Mouse (Mus musculus) limb, embryonic 11.5 days (tissue): ENCODE results near the gene Ubl7. TPM values are rescaled to one million over a fixed set of nuclear protein-coding genes. Genes with fewer than 3 reads are reported as not detected.
A peak's percentile ranks its signal among the peaks of the same experiment; 100 is the strongest.

ENCODE experiments used
- ATAC-seq: fragments of 200-750 bp; cut with Nextera tagmentation; 2 replicates; pipeline ENCODE4 v1.8.0; 2017; ENCODE audit warnings: low read depth; ENCODE audit not compliant: insufficient number of reproducible peaks, low FRiP score, low TSS enrichment
- DNase-seq: peaks from one replicate; pipeline ENCODE4 v3.0.0-alpha.2; 2015; ENCODE audit warnings: low spot score
- H3K27ac ChIP-seq: fragments of 300-500 bp; sonication (generic); replicated peaks from 2 replicates; pipeline ENCODE4 v1.5.1; 2014; ENCODE audit warnings: low read depth, mild to moderate bottlenecking, low read length
- H3K27me3 ChIP-seq: fragments of 300-500 bp; sonication (generic); 2 replicates; pipeline ENCODE4 v1.6.1; 2014; ENCODE audit warnings: mild to moderate bottlenecking, low read length, mixed read lengths; ENCODE audit not compliant: control insufficient read depth, insufficient read depth
- H3K36me3 ChIP-seq: fragments of 300-500 bp; sonication (generic); 2 replicates; pipeline ENCODE4 v1.6.1; 2014; ENCODE audit warnings: mild to moderate bottlenecking, low read length, moderate library complexity, mixed read lengths; ENCODE audit not compliant: control insufficient read depth, insufficient read depth
- H3K4me1 ChIP-seq: fragments of 300-500 bp; sonication (generic); 2 replicates; pipeline ENCODE4 v1.6.1; 2014; ENCODE audit warnings: low read length, mixed read lengths; ENCODE audit not compliant: control insufficient read depth, insufficient read depth
- H3K4me2 ChIP-seq: fragments of 300-500 bp; sonication (generic); 2 replicates; pipeline ENCODE4 v1.6.1; 2014; ENCODE audit warnings: low read depth, mild to moderate bottlenecking, moderate library complexity; ENCODE audit not compliant: severe bottlenecking
- H3K4me3 ChIP-seq: fragments of 300-500 bp; sonication (generic); 2 replicates; pipeline ENCODE4 v1.5.1; 2014; ENCODE audit warnings: low read depth, low read length
- H3K9ac ChIP-seq: fragments of 300-500 bp; sonication (generic); 2 replicates; pipeline ENCODE4 v1.6.1; 2014; ENCODE audit warnings: mild to moderate bottlenecking, low read length
- H3K9me3 ChIP-seq: fragments of 300-500 bp; sonication (generic); 2 replicates; pipeline ENCODE4 v1.6.1; 2016; ENCODE audit warnings: low read length; ENCODE audit not compliant: control insufficient read depth
- WGBS: fragments of 180-500 bp; shearing (Covaris S2); extraction: QIAGEN DNeasy Blood & Tissue Kit; methylation state at CpG from one replicate; pipeline ENCODE4 v1.1.7; 2014; 5-methylcytosine and 5-hydroxymethylcytosine counted together
- polyA plus RNA-seq: library from polyadenylated mRNA; unstranded; fragments of >200 nt; fragmentation: Nextera tagmentation; extraction: Ambion mirVana; gene quantifications from 2 replicates; pipeline ENCODE4 v1.2.1, GENCODE M21; 2014

The Ubl7 gene
- polyA plus RNA-seq, 1 experiment from 2014 or later: 127 TPM

DNA sequence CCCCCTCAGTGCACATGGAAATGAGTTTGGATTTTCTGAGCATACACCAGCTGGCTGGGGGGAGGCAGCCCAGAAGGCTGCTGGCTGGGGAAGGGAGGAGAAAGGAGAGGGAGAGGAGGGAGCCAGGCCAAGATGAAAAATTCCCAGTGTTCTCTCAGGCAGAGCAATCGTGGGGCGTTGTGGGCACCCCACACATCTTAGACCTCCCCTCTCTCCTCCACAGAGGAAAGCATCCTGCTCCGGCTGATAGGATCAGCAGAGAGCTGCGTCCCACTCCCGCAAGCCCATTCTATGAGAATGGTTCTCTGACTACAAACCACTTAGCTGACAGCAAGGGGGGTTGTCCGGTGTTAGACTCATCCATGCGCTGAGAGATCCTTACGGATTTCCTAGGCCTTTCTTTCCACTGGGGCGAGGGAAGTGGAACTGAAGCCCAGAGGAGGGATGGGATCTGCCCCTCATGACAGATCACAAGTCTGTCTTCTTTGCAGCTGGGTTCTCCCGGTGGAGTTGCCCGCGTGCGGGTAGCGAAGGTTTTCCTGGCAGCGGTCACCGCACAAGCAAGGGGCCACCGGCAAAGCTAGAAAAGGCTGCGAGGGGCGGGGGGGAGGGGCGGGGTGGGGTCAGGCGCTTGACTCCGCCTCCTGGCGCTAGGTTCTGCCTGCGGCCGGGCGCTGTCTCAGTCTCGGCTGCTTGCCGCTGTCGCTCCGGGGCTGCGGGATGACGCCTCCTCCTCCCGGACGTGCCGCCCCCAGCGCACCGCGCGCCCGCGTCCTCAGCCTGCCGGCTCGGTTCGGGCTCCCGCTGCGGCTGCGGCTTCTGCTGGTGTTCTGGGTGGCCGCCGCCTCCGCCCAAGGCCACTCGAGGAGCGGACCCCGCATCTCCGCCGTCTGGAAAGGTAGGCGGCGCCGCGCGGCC, 28.9 kb downstream of the Ubl7 start, which contains the start of gene Sema7a:
Gene Sema7a (plus strand): TSS at position 682 of the 918 bp plus-strand sequence.
- ATAC-seq: peak; percentile 67
- peaks cover 10% of the 10 kb centered on the region for H3K4me1 ChIP-seq
- peaks cover 30% of the 10 kb centered on the region for H3K27me3 ChIP-seq
- H3K9me3 ChIP-seq: no peaks in the 10 kb centered on the region
- WGBS: 2% methylated on average over 58 of the region's 60 CpGs
- peak within 1 kb of the TSS; percentile 92 for H3K4me2 ChIP-seq
- no peak within 1 kb of the TSS for H3K27ac ChIP-seq
- peak within 1 kb of the TSS; percentile 74 for H3K4me3 ChIP-seq
- no peaks in the 10 kb centered on the region for H3K36me3 ChIP-seq
- peak; percentile 83 for DNase-seq
- H3K9ac ChIP-seq: peak within 1 kb of the TSS; percentile 63

DNA sequence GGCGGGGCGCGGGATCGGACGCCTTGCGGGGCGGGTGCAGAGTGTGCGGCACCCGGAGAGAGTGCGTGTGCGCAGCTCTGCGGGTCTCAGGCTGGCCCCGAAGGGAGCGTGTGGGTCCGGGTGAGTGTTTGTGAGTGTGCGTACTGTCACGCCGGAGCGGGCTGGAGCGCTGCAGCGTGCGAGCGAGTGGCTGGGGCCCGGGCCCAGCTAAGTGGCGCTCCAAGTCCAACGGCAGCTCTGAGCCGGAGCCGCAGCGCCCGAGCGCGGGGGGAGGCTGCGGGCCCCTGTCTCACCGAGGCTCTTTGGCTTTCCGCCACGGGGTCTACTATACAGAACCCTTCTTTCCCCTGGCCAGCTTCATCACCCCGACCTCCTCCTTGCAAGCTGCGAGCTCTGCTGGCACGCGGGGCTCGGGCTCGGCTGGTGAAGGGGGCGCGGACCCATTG, 29.6 kb downstream of the Ubl7 start:
- Histone ChIP-seq H3K9me3 (no peaks in the 10 kb centered on the region), H3K36me3 (no peaks in the 10 kb centered on the region), H3K4me3 (peak overlapping the region; percentile 74), H3K4me1 (peaks cover 10% of the 10 kb centered on the region), H3K4me2 (peak overlapping the region; percentile 92), H3K27me3 (peaks cover 30% of the 10 kb centered on the region), H3K9ac (peak overlapping the region; percentile 63), H3K27ac (no peak overlapping the region)
- peak; percentile 64 for ATAC-seq
- WGBS: under 1% methylated on average over 44 of the region's 44 CpGs
- DNase-seq: no peak

DNA sequence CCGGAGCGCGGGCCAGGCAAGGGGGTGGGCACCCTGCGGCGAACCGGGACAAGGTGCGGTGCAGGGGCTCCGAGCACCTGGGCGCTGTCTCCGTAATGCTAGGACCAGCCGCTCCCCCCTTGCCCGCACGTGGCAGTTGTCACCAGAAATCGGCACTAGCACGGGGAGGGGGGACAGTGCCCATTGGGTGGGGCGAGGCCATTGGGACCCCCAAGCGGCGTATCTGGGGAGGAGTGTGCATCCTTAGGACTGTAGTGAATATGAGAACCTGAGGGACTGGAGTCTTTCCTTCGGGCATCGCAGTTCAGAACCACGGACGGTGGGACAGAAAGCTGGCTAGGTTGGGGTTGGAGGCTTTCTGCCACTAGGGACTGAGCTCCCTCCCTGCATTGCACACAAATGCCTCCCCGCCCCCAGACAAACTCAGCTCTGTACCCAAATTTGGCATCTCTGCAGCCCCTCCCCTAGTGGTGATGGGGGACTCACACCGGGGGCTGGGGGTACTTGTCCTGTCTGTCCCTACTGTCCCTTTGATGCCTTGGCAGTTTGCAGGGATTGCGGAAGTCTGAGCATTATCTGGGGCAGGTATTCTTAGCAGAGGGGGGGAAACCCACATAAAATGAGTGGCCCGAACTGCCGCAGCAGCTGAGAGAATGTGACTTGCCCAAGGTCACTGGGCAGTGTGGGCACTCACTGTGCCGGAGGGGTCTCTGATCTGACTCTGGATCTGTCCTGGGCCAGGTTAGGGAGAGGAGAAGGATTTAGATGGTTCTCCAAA, 30.3 kb downstream of the Ubl7 start:
- H3K27ac ChIP-seq: no peak overlapping the region

DNA sequence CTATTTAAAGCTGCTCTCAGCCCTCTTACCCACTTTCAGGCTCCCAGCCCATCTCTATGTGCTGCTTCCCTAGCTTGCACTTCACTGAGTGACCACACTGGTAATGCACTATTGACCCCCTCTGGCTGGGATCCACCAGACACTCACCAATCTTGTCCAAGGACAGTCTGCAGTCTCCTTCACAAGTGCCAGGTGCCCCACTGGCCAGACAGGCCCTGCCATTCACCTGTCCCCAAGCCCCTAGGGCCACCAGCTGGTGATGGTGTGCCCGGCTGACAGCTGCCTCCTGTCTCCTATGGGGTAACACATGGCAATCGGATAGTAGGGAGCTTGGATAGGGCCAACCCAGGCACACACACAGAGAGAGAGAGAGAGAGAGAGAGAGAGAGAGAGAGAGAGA, 31.3 kb downstream of the Ubl7 start:
- peaks cover 10% of the 10 kb centered on the region for H3K4me1 ChIP-seq
- H3K4me3 ChIP-seq: no peak overlapping the region
- no peaks in the 10 kb centered on the region for H3K9me3 ChIP-seq
- H3K9ac ChIP-seq: no peak overlapping the region
- H3K27me3 ChIP-seq: peaks cover 30% of the 10 kb centered on the region
- H3K27ac ChIP-seq: no peak overlapping the region
- no peaks in the 10 kb centered on the region for H3K36me3 ChIP-seq
- ATAC-seq (no peak), DNase-seq (no peak)
- no peak overlapping the region for H3K4me2 ChIP-seq
- 49% methylated on average over 2 of the region's 2 CpGs for WGBS

More for the DNA sequence above, 30.3 kb downstream of the Ubl7 start:
- Histone ChIP-seq H3K4me2 (peak overlapping the region; percentile 92), H3K4me1 (peaks cover 10% of the 10 kb centered on the region), H3K9me3 (no peaks in the 10 kb centered on the region), H3K27me3 (peaks cover 30% of the 10 kb centered on the region), H3K9ac (peak overlapping the region; percentile 63), H3K4me3 (peak overlapping the region; percentile 74), H3K36me3 (no peaks in the 10 kb centered on the region)
- DNase-seq: peak; percentile 51
- no peak for ATAC-seq
- WGBS: 6% methylated on average over 26 of the region's 28 CpGs

DNA sequence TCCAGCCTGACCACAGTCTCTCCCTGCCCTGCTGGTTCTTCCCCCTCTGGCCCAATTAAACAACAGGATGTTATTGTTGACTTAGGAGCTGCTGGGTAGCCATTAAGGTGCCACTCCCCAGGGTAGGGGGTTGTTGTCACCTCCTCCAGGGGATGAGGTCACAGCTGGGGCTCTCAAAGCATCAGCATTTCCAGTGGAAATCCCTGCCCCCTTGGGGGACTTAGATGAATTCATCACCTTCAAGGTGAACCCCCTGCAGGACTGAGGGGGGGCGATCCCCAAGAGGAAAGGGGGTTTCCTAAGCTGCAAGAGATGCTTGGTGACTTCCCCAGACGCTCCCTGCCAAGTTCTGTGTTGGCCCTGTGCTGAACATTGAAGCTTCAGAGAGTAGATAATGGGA, 32.3 kb downstream of the Ubl7 start:
- Histone ChIP-seq H3K4me1 (peaks cover 10% of the 10 kb centered on the region), H3K27me3 (peaks cover 30% of the 10 kb centered on the region), H3K27ac (no peak overlapping the region)

DNA sequence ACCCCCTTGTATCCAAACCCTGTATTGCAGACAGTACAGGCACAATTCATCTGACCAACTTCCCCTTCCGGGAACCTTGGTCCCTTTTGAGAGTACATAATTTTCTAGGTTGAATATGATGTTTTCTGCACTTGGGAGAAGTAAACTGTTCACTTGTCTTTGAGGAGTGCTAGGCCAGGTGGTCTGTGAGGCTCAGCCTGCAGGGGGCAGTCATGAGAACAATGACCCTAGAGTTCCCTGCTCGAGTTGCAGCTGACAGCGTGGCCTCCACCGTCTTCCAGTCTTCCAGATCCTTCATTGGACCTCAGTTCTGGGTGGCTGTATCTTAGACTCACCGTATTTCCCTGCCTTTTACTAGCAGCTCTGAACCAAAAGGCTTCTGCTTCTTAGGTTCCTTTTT, 33.8 kb downstream of the Ubl7 start:
- no peak overlapping the region for H3K27ac ChIP-seq
- 35% methylated on average over 5 of the region's 5 CpGs for WGBS
- H3K4me1 ChIP-seq: peaks cover 7% of the 10 kb centered on the region
- no peak for ATAC-seq
- no peak overlapping the region for H3K4me3 ChIP-seq
- H3K27me3 ChIP-seq: peaks cover 25% of the 10 kb centered on the region
- no peak overlapping the region for H3K9ac ChIP-seq
- H3K9me3 ChIP-seq: no peaks in the 10 kb centered on the region
- H3K4me2 ChIP-seq: no peak overlapping the region
- DNase-seq: peak; percentile 84
- no peaks in the 10 kb centered on the region for H3K36me3 ChIP-seq

More for the DNA sequence above, 32.3 kb downstream of the Ubl7 start:
- Histone ChIP-seq H3K4me2 (no peak overlapping the region), H3K36me3 (no peaks in the 10 kb centered on the region), H3K4me3 (no peak overlapping the region), H3K9ac (no peak overlapping the region), H3K9me3 (no peaks in the 10 kb centered on the region)
- no peak for DNase-seq
- ATAC-seq: no peak
- WGBS: 17% methylated on average over 2 of the region's 2 CpGs

DNA sequence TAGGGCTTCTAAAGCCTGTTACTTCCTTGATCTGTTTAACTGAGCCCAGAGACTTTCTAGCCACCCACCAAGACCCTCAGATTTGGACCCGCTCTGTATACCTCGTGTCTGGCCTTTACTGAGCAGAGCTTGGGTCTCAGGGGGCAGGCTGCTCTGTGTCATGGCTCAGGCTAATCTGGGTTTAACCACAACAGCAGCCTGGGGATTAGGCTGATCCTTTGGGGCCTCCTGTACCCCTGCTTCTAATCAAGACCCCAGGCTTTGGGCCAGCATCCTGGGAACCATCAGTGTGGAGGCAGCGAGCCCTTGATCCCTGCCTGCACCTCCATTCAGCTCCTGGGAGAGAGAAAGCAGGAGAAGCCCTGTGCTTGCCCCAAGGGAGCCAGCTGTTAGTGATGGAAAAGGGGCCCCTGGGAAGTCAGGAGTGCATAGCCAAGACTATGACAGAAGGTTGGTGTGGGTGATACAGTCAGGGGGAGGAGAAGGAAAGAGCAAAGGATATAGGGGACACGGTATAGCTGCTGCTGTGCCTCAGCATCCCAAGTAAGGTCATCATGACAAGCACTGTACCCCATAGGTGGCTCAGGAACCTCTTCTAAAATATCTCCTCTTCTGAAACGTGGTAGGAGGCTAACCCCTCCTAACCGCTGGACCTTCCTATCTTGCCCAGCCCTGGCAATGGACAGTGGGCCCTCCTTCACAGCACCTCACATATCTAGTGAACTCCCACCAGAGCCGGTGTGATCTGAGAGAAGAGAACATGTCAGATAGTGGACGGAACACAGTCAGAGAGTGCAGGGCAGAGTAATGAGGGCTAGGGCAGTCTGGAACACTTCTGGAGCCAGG, 35.2 kb downstream of the Ubl7 start:
- Histone ChIP-seq H3K27me3 (peaks cover 21% of the 10 kb centered on the region), H3K9me3 (no peaks in the 10 kb centered on the region)
- WGBS: 78% methylated on average over 8 of the region's 8 CpGs

More for the DNA sequence above, 35.2 kb downstream of the Ubl7 start:
- no peak overlapping the region for H3K4me2 ChIP-seq
- H3K27ac ChIP-seq: no peak overlapping the region
- no peak overlapping the region for H3K9ac ChIP-seq
- DNase-seq: no peak
- H3K36me3 ChIP-seq: no peaks in the 10 kb centered on the region
- H3K4me3 ChIP-seq: no peak overlapping the region
- ATAC-seq: no peak
- peaks cover 4% of the 10 kb centered on the region for H3K4me1 ChIP-seq
